Comparison of ENCODE assay signal across 17 mouse cellular contexts in genomic region chr11:63942177-63942576, GRCm38 (mm10).
"Had no signal": no experiment of that assay in that cellular context is flagged by ENCODE, and none has a peak within 500 bp of the region (broad histone marks: within the 10 kb centered on the region; RNA-seq: fewer than 3 reads in every experiment).

No protein-coding gene starts in this region.

- DNase-seq: kidney, adult 11 months; kidney, adult 9 months; kidney, postnatal 36 days; left cerebral cortex, postnatal 4 days; lung, embryonic 14.5 days; retina, postnatal 1 day; right cerebral cortex, postnatal 25 days; thymus, adult 18-20 months; thymus, postnatal 14 days had no signal

- H3K4me3 ChIP-seq: limb, embryonic 13.5 days; midbrain, embryonic 12.5 days; neural tube, embryonic 13.5 days had no signal

- ATAC-seq: inflammation-experienced regulatory T-cells, adult 6 months; midbrain, embryonic 16.5 days had no signal

- H3K9me3 ChIP-seq: limb, embryonic 13.5 days; midbrain, embryonic 12.5 days; neural tube, embryonic 13.5 days had no signal

- H3K4me1 ChIP-seq: midbrain, embryonic 12.5 days; neural tube, embryonic 13.5 days had no signal

- H3K4me2 ChIP-seq: limb, embryonic 13.5 days; lung, embryonic 14.5 days; midbrain, embryonic 12.5 days; neural tube, embryonic 13.5 days had no signal

- H3K27ac ChIP-seq: kidney, postnatal 0 days; limb, embryonic 13.5 days; liver, embryonic 14.5 days; macrophage; midbrain, embryonic 12.5 days; neural tube, embryonic 13.5 days had no signal

- H3K9ac ChIP-seq: limb, embryonic 13.5 days; liver, embryonic 14.5 days; lung, embryonic 14.5 days; midbrain, embryonic 12.5 days; neural tube, embryonic 13.5 days had no signal

- H3K36me3 ChIP-seq: limb, embryonic 13.5 days; midbrain, embryonic 12.5 days; neural tube, embryonic 13.5 days had no signal
